Mouse (Mus musculus) liver, postnatal 0 days (tissue): ENCODE measurements around the gene Creb3l2.

Source experiments
- CTCF ChIP-seq: sonication (generic); IDR thresholded peaks from 2 replicates; pipeline ENCODE4 v1.5.1; 2016; ENCODE audit warnings: antibody characterized with exemption, low read depth
- EP300 ChIP-seq: IDR thresholded peaks from 2 replicates; pipeline ENCODE4 v1.6.1; 2016; ENCODE audit warnings: antibody characterized with exemption, low read depth, mild to moderate bottlenecking

- TF ChIP-seq CTCF (no peak), EP300 (no peak)
Measured at GRCm38 (mm10) chr6:37329376-37329775, 112.6 kb downstream of the Creb3l2 start.
